Mouse (Mus musculus) natural killer cell, adult 2 months (primary cell): ENCODE measurements around the gene Trim39.
A peak's percentile ranks its signal among the peaks of the same experiment; 100 is the strongest.
"Not testable (repeated sequence)": the region's sequence is repeated elsewhere in the genome, so short reads cannot be mapped to it uniquely, and the experiment has no call there.

Source experiments
- DNase-seq, 2 experiments: peaks; one replicate each; pipeline ENCODE4 v3.0.0; 2022; ENCODE audit warnings: low spot score in 2 of 2

Gene Trim39

DNA sequence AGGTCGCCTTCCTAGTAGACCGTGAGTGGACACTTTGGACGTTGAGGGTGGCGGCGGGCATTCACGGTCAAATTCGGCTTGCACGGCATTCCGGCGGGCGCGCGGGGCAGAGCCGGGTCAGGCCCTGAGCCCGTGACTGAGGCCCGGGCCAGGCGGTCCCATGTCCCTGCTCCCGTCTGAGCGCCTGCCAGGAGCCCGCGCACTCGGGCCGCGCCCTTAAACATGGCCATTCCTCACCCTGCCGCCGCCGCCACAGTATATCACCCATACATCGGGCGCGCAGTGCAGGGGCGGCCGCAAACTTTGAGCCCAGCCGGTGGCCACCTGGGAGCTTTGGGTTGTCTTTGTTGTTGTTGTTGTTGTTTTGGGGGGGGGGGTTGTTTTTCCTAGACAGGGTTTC lies 23.2 kb downstream of the Trim39 start:
- DNase-seq = no peak

GRCm38 (mm10) chr17:36245741-36246140 lies 26.3 kb downstream of the Trim39 start:
- no peak for DNase-seq

DNA sequence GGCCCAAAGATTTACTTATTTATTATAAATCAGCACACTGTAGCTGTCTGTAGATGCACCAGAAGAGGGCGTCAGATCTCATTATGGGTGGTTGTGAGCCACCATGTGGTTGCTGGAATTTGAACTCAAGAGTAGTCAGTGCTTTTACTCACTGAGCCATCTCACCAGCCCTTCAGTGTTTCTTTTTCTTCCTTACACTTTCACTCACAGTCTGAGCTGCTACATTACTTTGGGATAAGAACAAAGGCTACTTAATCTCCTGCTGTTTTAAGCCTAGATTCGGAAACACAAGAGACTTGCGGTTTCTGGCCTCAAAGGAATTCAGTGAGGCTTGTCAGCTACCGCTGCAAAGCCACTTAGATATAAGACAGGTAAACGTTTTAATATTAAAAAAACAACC lies 28.0 kb downstream of the Trim39 start:
- no peak for DNase-seq

DNA sequence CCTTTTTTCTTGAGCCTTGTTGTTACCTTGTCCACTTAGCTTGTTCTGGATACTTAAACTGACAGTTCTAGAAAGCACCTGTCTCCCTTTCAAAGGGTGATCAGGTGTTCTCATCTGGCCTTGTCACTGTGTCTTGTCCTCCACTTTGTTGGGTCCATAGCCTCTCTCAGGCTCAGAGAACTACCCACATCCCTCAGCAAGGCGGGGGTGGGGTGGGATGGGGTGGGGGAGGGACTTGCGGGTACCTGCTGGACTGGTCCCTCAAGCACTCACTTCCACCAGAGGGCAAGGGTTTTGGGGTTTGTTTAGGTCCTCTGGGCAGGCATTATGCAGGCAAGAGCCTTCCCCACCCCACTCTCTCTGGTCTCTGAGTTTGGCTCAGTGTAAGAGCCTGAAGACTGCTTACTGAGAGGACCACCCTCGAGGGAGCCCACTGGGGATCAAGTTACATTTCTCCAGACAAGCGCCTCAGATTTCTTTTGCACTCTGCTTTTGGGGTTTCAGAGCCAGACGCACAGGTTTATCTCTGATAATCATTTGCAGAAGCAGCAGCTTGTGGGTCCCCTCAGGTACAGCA lies 31.3 kb downstream of the Trim39 start:
- DNase-seq = no peak

DNA sequence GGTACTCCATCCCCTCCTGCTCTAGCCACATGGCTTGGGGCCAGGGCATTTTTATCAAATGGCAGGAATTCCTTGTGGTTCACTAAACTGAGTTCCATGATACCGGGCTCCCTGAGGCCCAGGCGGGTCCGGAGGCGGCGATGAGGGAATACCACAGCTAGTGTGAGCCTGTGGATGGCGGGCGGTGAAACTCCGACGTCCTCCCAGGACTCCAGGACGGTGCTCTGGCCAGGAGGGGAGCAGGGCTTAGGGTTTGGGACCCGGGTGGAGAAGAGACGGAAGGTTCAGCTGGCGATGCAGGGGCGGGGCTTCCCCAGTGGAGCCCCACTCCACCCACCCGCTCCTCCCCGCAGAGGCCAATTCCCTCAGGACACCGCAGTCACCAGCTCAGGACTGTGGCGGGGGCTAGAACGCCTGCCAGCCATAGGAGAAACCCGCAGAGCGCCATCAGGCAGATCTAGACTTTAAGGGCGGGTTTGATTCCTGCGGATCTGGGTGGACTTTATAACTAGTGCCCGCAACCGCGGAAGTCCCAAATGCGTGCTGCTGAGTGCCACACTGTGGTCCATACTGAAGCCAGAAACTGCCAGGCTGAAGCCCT lies 34.6 kb downstream of the Trim39 start:
- DNase-seq = no peak

- not testable (repeated sequence) for DNase-seq
Observed at GRCm38 (mm10) chr17:36235300-36235699, 36.7 kb downstream of the Trim39 start.

DNA sequence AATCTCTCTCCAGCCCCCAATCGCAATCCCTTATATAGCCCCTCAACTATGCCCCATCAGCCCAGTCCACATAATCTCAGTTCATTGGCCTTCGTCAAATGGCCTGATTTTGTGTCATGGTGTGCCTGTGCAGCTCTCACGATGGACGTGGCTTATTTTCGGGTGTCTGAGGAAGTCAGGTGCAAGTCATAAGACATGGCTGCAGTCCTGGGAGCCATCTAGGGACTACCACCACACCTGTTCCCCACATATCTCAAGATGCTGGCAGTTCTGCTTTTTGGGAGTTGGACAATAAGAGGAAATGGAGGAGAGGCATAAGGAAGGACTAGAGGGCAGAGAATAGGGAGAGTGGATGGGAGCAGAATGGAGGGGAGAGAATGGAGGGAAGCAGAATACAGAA lies 38.5 kb downstream of the Trim39 start:
- no peak for DNase-seq

DNA sequence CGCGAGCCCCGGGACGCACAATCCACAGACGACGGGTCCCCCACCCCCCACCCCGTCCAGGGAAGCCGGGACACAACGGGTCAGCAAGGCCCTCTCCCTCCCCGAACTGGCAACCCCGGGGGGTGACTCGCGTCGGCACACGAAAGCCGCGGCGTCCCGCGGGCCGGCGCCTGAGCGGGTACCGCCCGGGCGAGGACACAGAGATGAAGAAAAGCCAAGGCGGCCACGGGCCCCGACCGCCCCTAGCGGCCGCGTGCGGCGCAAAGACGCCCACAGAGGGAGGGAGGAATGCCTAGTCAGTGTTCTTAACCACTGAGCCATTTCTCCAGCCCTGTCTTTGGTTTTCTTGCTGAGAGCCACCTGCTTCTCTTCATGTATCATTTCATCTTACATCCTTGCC lies 40.7 kb downstream of the Trim39 start:
- peak; percentile 63 to 76 for DNase-seq

DNA sequence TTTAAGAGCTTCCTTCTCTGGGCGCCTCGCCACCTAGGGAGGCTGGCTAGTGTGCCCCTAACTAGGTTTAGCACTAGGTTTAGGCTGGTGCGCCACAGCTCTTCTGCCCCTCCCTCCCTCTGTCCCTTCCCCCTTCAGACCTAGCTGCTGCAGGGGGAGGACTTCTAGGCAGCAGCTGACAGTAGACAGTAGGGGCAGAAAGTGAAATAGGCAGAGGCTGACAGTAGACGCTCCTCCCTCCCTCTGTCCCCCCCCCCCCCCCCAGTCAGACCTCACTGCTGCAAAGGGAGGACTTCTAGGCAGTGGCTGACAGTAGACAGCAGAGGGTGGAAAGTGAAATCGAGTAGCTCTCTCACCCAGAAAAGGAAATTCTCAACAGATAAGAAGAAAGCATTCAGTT lies 43.0 kb downstream of the Trim39 start:
- DNase-seq = peak; percentile 22 to 28

- peak; percentile 79 to 80 for DNase-seq
Observed at GRCm38 (mm10) chr17:36226921-36227320, 45.1 kb downstream of the Trim39 start.

DNA sequence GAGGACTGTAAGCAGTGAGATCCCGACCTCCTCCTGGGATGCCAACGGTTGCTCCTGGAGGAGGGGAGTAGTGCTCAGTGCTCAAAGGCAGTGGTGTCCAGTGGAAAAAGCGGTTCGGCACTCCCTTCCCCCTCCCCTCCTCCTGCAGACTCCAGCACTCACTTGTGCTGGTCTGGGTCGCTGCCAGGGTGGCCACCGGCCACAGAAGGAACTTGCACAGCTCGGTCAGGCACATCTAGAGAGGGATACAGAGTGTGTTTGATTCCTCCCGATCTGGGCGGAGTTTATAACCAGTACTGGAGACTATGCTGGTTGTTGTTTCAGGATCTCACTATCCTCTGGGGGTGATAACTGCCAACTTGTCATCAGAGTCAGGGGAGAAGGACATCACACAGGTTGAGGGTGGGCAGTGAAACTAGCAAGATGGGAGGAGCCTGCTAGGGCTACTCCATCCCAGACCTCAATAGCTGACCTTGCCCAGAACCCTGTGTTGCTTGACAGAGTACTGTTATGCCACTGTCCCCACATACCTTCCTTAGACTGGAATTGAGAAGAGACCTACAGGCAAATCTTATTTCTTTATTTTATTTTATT lies 46.7 kb downstream of the Trim39 start:
- no peak for DNase-seq

DNA sequence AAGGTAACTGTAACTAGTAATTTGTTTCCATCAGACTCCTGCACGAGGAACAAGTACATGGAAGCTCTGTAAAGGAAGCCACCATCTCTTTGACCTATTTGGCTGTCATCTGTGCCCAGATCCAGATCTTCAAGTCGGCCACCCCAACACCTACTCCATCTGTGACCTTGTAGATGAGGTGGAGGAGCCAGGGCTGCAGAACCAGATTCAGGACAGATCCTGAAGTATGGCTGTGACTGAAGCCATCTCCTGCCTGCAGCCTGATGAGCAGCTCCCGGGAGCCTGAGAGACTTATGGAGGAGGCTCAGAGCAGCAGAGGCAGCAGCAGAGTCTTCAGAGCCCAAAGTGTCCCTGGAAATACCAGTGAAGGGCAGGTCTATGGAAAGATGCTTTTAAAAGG lies 47.6 kb downstream of the Trim39 start:
- DNase-seq = no peak

GRCm38 (mm10) chr17:36218594-36219155 lies 53.4 kb downstream of the Trim39 start:
- no peak for DNase-seq

- DNase-seq = no peak
Observed at GRCm38 (mm10) chr17:36215586-36215985, 56.5 kb downstream of the Trim39 start.
